Mouse (Mus musculus): Measurements from ENCODE around the gene Olfr642.

Olfr642 gene

GRCm38 (mm10) chr7:104052566-104052965 is at the start of gene Olfr642:
TSS of gene Olfr642 (minus strand) at chr7:104052666.
- DNase-seq (ENCODE audit: inconsistent ontology term), result no peak

GRCm38 (mm10) chr7:104085365-104085764 is 32.9 kb upstream of the Olfr642 start, which contains the start of gene Olfr645:
TSS of gene Olfr645 (minus strand) at chr7:104085465.
- no peak for DNase-seq (ENCODE audit: inconsistent ontology term)

- no peak for DNase-seq (ENCODE audit: inconsistent ontology term)
Measured at GRCm38 (mm10) chr7:104071769-104072168, 19.3 kb upstream of the Olfr642 start, which contains the start of gene Olfr644. TSS of gene Olfr644 (minus strand) at chr7:104071869.

- DNase-seq (ENCODE audit: inconsistent ontology term), result no peak
Measured at GRCm38 (mm10) chr7:104061345-104061744, 8.9 kb upstream of the Olfr642 start, which contains the start of gene 4930516K23Rik. TSS of gene 4930516K23Rik (minus strand) at chr7:104061445.

- DNase-seq (ENCODE audit: inconsistent ontology term), result no peak
Measured at GRCm38 (mm10) chr7:104059215-104059614, 6.7 kb upstream of the Olfr642 start.

- no peak for DNase-seq (ENCODE audit: inconsistent ontology term)
Measured at GRCm38 (mm10) chr7:104050745-104051144, 1.7 kb downstream of the Olfr642 start.

- DNase-seq (ENCODE audit: inconsistent ontology term), result no peak
Measured at GRCm38 (mm10) chr7:104035145-104035544, 17.3 kb downstream of the Olfr642 start, which contains the start of gene Olfr641. TSS of gene Olfr641 (plus strand) at chr7:104035445.

GRCm38 (mm10) chr7:104026978-104027377 is 25.5 kb downstream of the Olfr642 start:
- no peak for DNase-seq (ENCODE audit: inconsistent ontology term)

GRCm38 (mm10) chr7:104025473-104025872 is 27.0 kb downstream of the Olfr642 start, which contains the start of gene Olfr640:
TSS of gene Olfr640 (minus strand) at chr7:104025573.
- no peak for DNase-seq (ENCODE audit: inconsistent ontology term)

GRCm38 (mm10) chr7:104021651-104022050 is 30.8 kb downstream of the Olfr642 start:
- no peak for DNase-seq (ENCODE audit: inconsistent ontology term)

- DNase-seq (ENCODE audit: inconsistent ontology term), result no peak
Measured at GRCm38 (mm10) chr7:104018953-104019352, 33.5 kb downstream of the Olfr642 start.

GRCm38 (mm10) chr7:104017203-104017602 is 35.3 kb downstream of the Olfr642 start, which contains the start of gene Olfr639:
TSS of gene Olfr639 (minus strand) at chr7:104017303.
- no peak for DNase-seq (ENCODE audit: inconsistent ontology term)

- DNase-seq (ENCODE audit: inconsistent ontology term), result no peak
Measured at GRCm38 (mm10) chr7:103999124-103999523, 53.3 kb downstream of the Olfr642 start.

GRCm38 (mm10) chr7:103998446-103998845 is 54.0 kb downstream of the Olfr642 start, which contains the start of gene Olfr638:
TSS of gene Olfr638 (plus strand) at chr7:103998746.
- DNase-seq (ENCODE audit: inconsistent ontology term), result no peak
